Mouse (Mus musculus) bone marrow macrophage, adult 2 months (primary cell): ENCODE results near the gene Tdpoz4. TPM values are rescaled to one million over a fixed set of nuclear protein-coding genes. Genes with fewer than 3 reads are reported as not detected.
"Not testable (repeated sequence)": the region's sequence is repeated elsewhere in the genome, so short reads cannot be mapped to it uniquely, and the experiment has no call there.

Experiments used
- H3K27ac ChIP-seq: 2 replicates; pipeline ENCODE4 v1.5.1; 2012; ENCODE audit warnings: low read depth, low read length; ENCODE audit not compliant: insufficient read depth
- H3K4me1 ChIP-seq: 2 replicates; pipeline ENCODE4 v1.6.1; 2012; ENCODE audit warnings: low read length; ENCODE audit not compliant: control insufficient read depth, insufficient read depth
- H3K4me3 ChIP-seq: 2 replicates; pipeline ENCODE4 v1.5.1; 2012; ENCODE audit warnings: mild to moderate bottlenecking, low read length, moderate library complexity; ENCODE audit not compliant: insufficient read depth
- polyA plus RNA-seq: library from polyadenylated mRNA; stranded (reverse); fragments of >200 nt; gene quantifications from 2 replicates; pipeline ENCODE4 v1.2.4, GENCODE M21; 2012; ENCODE audit not compliant: missing spikeins, insufficient read depth, insufficient read length

Gene Tdpoz4
- not detected in 2 replicates for polyA plus RNA-seq

DNA sequence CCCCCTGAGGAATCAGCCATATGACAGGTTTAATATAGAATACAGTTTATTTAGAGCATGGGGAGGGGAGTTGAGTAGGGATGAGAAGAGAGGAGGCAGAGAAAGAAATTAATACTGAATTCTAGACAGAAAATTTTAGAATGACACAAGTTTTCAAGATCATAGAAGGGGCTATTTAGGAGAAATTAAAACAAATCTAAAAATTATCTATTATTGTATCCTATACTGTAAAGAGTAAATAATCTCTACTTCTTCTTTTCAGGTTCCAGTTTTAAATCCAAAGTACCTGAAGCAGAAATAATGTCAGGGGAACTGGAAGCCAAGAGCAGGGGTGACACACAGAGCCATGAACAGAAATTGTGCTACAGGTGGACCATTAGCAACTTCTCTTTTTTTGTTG is at the start of gene Tdpoz4:
Tdpoz4 (plus strand) TSS at position 301 of the 400 bp plus-strand sequence.
- not testable (repeated sequence) for H3K4me3 ChIP-seq, H3K4me1 ChIP-seq, H3K27ac ChIP-seq

DNA sequence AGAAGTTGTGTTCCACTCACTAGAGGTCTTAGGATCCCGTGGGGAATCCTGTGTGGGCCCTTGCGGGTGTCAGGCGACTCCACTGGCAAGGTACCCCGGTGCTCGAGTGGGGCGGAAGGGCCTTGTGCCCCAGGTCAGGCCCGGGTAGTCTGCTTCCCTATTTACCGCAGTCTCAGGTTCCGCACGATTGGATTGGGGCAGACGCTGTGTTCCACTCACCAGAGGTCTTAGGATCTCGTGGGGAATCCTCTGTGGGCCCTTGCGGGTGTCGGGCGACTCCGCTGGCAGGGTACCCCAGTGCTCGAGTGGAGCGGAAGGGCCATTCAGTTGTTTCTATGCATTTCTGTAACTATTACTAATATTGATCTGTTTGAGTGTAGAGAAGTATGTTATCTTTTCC is 42.2 kb upstream of the Tdpoz4 start:
- not testable (repeated sequence) for H3K27ac ChIP-seq, H3K4me1 ChIP-seq, H3K4me3 ChIP-seq

GRCm38 (mm10) chr3:93772700-93773099 is 23.5 kb upstream of the Tdpoz4 start, which contains the start of gene Gm5773:
TSS of gene Gm5773 (plus strand) at chr3:93773000.
- not testable (repeated sequence) for H3K27ac ChIP-seq, H3K4me1 ChIP-seq

GRCm38 (mm10) chr3:93813341-93813740 is 17.1 kb downstream of the Tdpoz4 start:
- not testable (repeated sequence) for H3K4me3 ChIP-seq, H3K4me1 ChIP-seq

More at GRCm38 (mm10) chr3:93772700-93773099, 23.5 kb upstream of the Tdpoz4 start, which contains the start of gene Gm5773:
- H3K4me3 ChIP-seq, result not testable (repeated sequence)

DNA sequence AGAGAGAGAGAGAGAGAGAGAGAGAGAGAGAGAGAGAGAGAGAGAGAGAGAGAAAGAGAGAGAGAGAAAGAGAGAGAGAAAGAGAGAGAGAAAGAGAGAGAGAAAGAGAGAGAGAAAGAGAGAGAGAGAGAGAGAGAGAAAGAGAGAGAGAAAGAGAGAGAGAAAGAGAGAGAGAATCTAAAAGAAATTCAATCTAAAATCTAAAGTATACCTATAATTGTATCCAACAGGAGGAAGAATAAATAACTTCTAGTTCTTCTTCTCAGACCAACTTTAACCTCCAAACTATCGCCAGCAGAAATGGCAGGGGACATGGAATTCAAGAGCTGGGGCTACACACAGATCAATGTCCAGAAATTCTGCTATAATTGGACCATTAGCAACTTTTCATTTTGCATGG is 29.5 kb downstream of the Tdpoz4 start, which contains the start of gene Tdpoz3:
Tdpoz3 (plus strand) TSS at position 301 of the 400 bp plus-strand sequence.
- not testable (repeated sequence) for H3K27ac ChIP-seq, H3K4me3 ChIP-seq, H3K4me1 ChIP-seq

More at GRCm38 (mm10) chr3:93813341-93813740, 17.1 kb downstream of the Tdpoz4 start:
- H3K27ac ChIP-seq, result not testable (repeated sequence)

Other genes starting within 250 kb of the Tdpoz4 start
- 412 and 439 TPM in 2 replicates for gene S100a10, start 241.3 kb upstream of the Tdpoz4 start, polyA plus RNA-seq
- not detected in 2 replicates for gene Tdpoz2, start 143.7 kb upstream of the Tdpoz4 start, polyA plus RNA-seq
- not detected in 2 replicates for gene Tdpoz1, start 120.1 kb upstream of the Tdpoz4 start, polyA plus RNA-seq
- gene Gm37596, start 103.3 kb upstream of the Tdpoz4 start, polyA plus RNA-seq, result not detected in 2 replicates
- gene Gm5773, start 23.4 kb upstream of the Tdpoz4 start, polyA plus RNA-seq, result not detected in 2 replicates
- gene Tdpoz3, start 29.6 kb downstream of the Tdpoz4 start, polyA plus RNA-seq, result not detected in 2 replicates
- gene Gm9117, start 147.1 kb downstream of the Tdpoz4 start, polyA plus RNA-seq, result not detected in 2 replicates
- not detected in 2 replicates for gene Tdpoz5, start 164.9 kb downstream of the Tdpoz4 start, polyA plus RNA-seq